Mouse (Mus musculus) common myeloid progenitor, adult 5-6 weeks (primary cell): ENCODE results near the gene Serpina10. TPM values are rescaled to one million over a fixed set of nuclear protein-coding genes. Genes with fewer than 3 reads are reported as not detected.
"Not testable (repeated sequence)": the region's sequence is repeated elsewhere in the genome, so short reads cannot be mapped to it uniquely, and the experiment has no call there.

ENCODE experiments used
- ATAC-seq: replicated peaks from 2 replicates; pipeline ENCODE4 v1.8.0; 2016; ENCODE audit warnings: low read depth, mild to moderate bottlenecking, moderate TSS enrichment, inconsistent platforms; ENCODE audit not compliant: poor library complexity, severe bottlenecking
- total RNA-seq: library from RNA; stranded (forward); fragments of 200-1000, 187-1606 nt; gene quantifications from 2 replicates; pipeline ENCODE4 v1.2.3, GENCODE M21; 2017

The Serpina10 gene
- total RNA-seq, 1 experiment from 2014 or later, result not detected

GRCm38 (mm10) chr12:103616860-103617261 lies 14.4 kb downstream of the Serpina10 start:
- 0 out of 2 replicates have a peak, but pooled peaks have one; percentile 15 for ATAC-seq

GRCm38 (mm10) chr12:103615734-103616133 lies 15.5 kb downstream of the Serpina10 start:
- no peak for ATAC-seq

- no peak for ATAC-seq
Observed at GRCm38 (mm10) chr12:103615141-103615540, 16.1 kb downstream of the Serpina10 start.

- no peak for ATAC-seq
Observed at GRCm38 (mm10) chr12:103601839-103602238, 29.4 kb downstream of the Serpina10 start.

- no peak for ATAC-seq
Observed at GRCm38 (mm10) chr12:103600364-103600763, 30.9 kb downstream of the Serpina10 start.

- ATAC-seq, result no peak
Observed at GRCm38 (mm10) chr12:103598411-103598810, 32.8 kb downstream of the Serpina10 start.

GRCm38 (mm10) chr12:103583771-103584170 lies 47.5 kb downstream of the Serpina10 start:
- no peak for ATAC-seq

GRCm38 (mm10) chr12:103578148-103578547 lies 53.1 kb downstream of the Serpina10 start:
- ATAC-seq, result not testable (repeated sequence)

DNA sequence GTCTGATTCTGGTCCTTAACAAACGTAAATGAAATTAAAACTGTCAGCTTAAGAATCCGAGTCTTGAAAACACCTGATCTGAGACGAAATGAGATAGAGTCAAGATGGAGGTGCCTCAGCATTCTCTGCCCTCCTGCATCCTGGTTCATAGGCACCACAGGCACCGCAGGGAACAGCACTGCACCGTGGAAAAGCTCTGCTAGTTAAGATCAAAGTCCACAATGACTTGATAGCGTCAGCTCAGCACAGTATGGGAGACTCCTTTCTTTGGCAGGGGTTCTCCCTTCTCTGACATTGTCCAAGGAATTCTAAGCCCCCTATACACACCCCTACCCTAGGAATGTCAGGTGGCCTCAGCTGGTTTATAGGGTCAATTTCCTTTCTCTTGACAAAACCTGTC lies 61.6 kb downstream of the Serpina10 start:
- no peak for ATAC-seq

DNA sequence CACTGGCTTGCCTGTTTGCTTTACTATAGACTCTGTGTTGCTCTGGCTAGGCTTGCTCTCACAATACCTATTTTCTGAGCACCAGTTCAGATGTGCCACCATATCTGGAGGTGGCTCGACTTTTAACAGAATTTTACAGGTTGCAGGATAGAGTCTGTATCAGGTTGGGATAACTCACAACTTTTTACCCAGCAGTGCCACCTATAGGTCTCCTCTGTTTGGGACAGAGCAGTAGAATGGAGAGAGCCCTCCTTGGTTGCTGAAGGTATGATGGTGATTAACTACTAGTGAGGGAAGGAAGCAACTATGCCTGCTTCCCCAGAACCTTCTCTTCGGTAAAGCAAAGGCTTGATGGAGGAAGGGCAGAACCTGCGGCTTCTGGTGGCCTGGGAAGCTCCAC lies 64.1 kb downstream of the Serpina10 start:
- ATAC-seq, result no peak

- ATAC-seq, result no peak
Observed at GRCm38 (mm10) chr12:103565151-103565550, 66.1 kb downstream of the Serpina10 start.

Other genes with a start within 250 kb of the Serpina10 start
- gene Otub2, start 242.8 kb downstream of the Serpina10 start, total RNA-seq, result 3.0 and 4.2 TPM in 2 replicates
- 2.5 and 3.6 TPM in 2 replicates for gene 9330161L09Rik, start 223.6 kb downstream of the Serpina10 start, total RNA-seq
- 124 and 139 TPM in 2 replicates for gene Ddx24, start 205.6 kb downstream of the Serpina10 start, total RNA-seq
- 32.3 and 56.2 TPM in 2 replicates for gene Ifi27, start 197.2 kb downstream of the Serpina10 start, total RNA-seq
- gene Ifi27l2a, start 187.8 kb downstream of the Serpina10 start, total RNA-seq, result 4.0 and 11.3 TPM in 2 replicates
- gene Ifi27l2b, start 174.2 kb downstream of the Serpina10 start, total RNA-seq, result not detected in 2 replicates
- 0.59 TPM in 1 of 2 replicates, not detected in the other for gene Ppp4r4, start 99.2 kb downstream of the Serpina10 start, total RNA-seq
- not detected in 2 replicates for gene Serpina6, start 25.8 kb upstream of the Serpina10 start, total RNA-seq
- not detected in 2 replicates for gene Serpina16, start 44.7 kb upstream of the Serpina10 start, total RNA-seq
- not detected in 2 replicates for gene Serpina1f, start 64.1 kb upstream of the Serpina10 start, total RNA-seq
- not detected in 2 replicates for gene Serpina1d, start 142.1 kb upstream of the Serpina10 start, total RNA-seq
- not detected in 2 replicates for gene Serpina1b, start 198.9 kb upstream of the Serpina10 start, total RNA-seq
- gene Serpina1a, start 232.1 kb upstream of the Serpina10 start, total RNA-seq, result not detected in 2 replicates